Mouse (Mus musculus): Measurements from ENCODE around the gene Zfp358.

- TF ChIP-seq POLR2A (IDR thresholded peaks at IDR 0.05; ENCODE audit: insufficient read depth, low read depth, low read length) (peak; percentile 92), CTCF (IDR thresholded peaks at IDR 0.05) (no peak)
Measured at GRCm38 (mm10) chr8:3500235-3501090, 7.5 kb downstream of the Zfp358 start, which contains the start of gene Mcoln1.
